Mouse (Mus musculus): ENCODE data around the gene Mgl2.

GRCm38 (mm10) chr11:70171181-70171580 lies 41.1 kb downstream of the Mgl2 start:
- TF ChIP-seq CTCF (IDR thresholded peaks at IDR 0.05; ENCODE audit: control insufficient read depth, insufficient read depth, insufficient read length) (no peak), MAX (IDR thresholded peaks at IDR 0.05) (no peak), USF1 (IDR thresholded peaks at IDR 0.05; ENCODE audit: low read depth) (no peak), MYOD1 (IDR thresholded peaks at IDR 0.05; ENCODE audit: control insufficient read depth, insufficient read length, low read depth) (no peak), MYOG (IDR thresholded peaks at IDR 0.05; ENCODE audit: control insufficient read depth, extremely low read depth, insufficient read length) (no peak), CEBPB (IDR thresholded peaks at IDR 0.05; ENCODE audit: low read depth) (no peak)

Measured in C2C12 (cell line).